Mouse (Mus musculus) heart, adult 2 months (tissue): ENCODE results near the gene Usp49.

Source experiments
- CTCF ChIP-seq: fragments of 200-600 bp; IDR thresholded peaks from 2 replicates; pipeline ENCODE4 v1.8.1; 2022; ENCODE audit warnings: antibody characterized with exemption, mild to moderate bottlenecking, moderate library complexity
- POLR2A ChIP-seq: fragments of 200-500 bp; IDR thresholded peaks from 2 replicates; pipeline ENCODE4 v1.6.1; 2011; ENCODE audit warnings: mild to moderate bottlenecking, low read depth, low read length, control low read depth; ENCODE audit not compliant: insufficient read depth

GRCm38 (mm10) chr17:47618556-47619311 is 11.8 kb upstream of the Usp49 start:
- TF ChIP-seq CTCF: no peak
- no peak for TF ChIP-seq POLR2A
